ENCODE assay signal across 24 mouse cellular contexts in the genomic region with DNA sequence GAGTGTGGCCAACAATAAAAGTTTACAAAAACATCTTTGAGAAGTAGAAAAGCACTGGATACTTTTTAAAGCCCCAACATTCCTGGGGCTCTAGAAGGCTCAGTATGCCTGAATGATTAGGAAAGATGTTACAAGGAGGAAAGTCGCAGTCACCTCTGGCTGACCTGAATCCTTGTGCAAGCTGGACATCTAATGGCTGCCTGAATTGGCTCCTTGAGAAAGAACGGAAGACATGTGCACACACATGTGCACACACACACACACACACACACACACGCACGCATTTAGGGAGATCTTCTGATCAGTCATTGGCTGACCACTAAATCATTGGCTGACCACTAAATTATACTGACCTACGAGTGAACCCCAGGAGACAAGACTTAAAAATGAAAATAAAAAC. TPM values are rescaled to one million over a fixed set of nuclear protein-coding genes. Genes with fewer than 3 reads are reported as not detected.
DNase-seq lines count a peak whose midpoint lies in the region; ATAC-seq lines count a peak whose summit lies in the region.
"Had no signal": no experiment of that assay in that cellular context is flagged by ENCODE, and none has a peak within 500 bp of the region (broad histone marks: within the 10 kb centered on the region; RNA-seq: fewer than 3 reads in every experiment).

No protein-coding gene starts in this region.

- 69% methylated on average over 5 of the region's 5 CpGs for WGBS in kidney, embryonic 16.5 days
- 86% methylated on average over 5 of the region's 5 CpGs for WGBS in midbrain, embryonic 11.5 days
- WGBS in midbrain, embryonic 15.5 days, result 90% methylated on average over 5 of the region's 5 CpGs

- ATAC-seq in kidney, embryonic 16.5 days (ENCODE audit: low FRiP score, low TSS enrichment), result no peak
- no peak for ATAC-seq in midbrain, embryonic 11.5 days (ENCODE audit: low FRiP score)
- no peak for ATAC-seq in midbrain, embryonic 15.5 days (replicated peaks)
- ATAC-seq: forebrain, embryonic 15.5 days had no signal

- H3K9ac ChIP-seq in kidney, embryonic 16.5 days (replicated peaks; ENCODE audit: low read length), result no peak overlapping the region
- no peak overlapping the region for H3K9ac ChIP-seq in midbrain, embryonic 11.5 days (ENCODE audit: low read length)
- no peak overlapping the region for H3K9ac ChIP-seq in midbrain, embryonic 15.5 days
- H3K9ac ChIP-seq: embryonic facial prominence, embryonic 12.5 days; forebrain, embryonic 15.5 days; heart, embryonic 15.5 days; hindbrain, embryonic 14.5 days had no signal

- peak; percentile 19 for DNase-seq in gastrocnemius, adult 18-20 months (ENCODE audit: low spot score)
- DNase-seq in gastrocnemius, postnatal 14 days, result no peak
- peak; percentile 55 to 63 for DNase-seq in kidney, postnatal 4 days
- peak; percentile 8 for DNase-seq in midbrain, embryonic 11.5 days (ENCODE audit: low spot score, missing footprints)
- no peak for DNase-seq in spleen, adult 12 weeks (ENCODE audit: low spot score)
- no peak for DNase-seq in Muller cell, postnatal 12 days (ENCODE audit: inconsistent ontology term)
- DNase-seq: adrenal gland, adult 2 months; cerebellum, adult 11 months; cerebellum, adult 8-10 months; cerebellum, postnatal 25 days; heart, adult 2 months had no signal

- no peak overlapping the region for H3K4me3 ChIP-seq in kidney, embryonic 16.5 days (ENCODE audit: low read length)
- H3K4me3 ChIP-seq in midbrain, embryonic 11.5 days (ENCODE audit: low read depth, low read length), result no peak overlapping the region
- no peak overlapping the region for H3K4me3 ChIP-seq in midbrain, embryonic 15.5 days
- H3K4me3 ChIP-seq: embryonic facial prominence, embryonic 12.5 days; forebrain, embryonic 15.5 days; heart, adult 2 months; heart, embryonic 15.5 days; hindbrain, embryonic 10.5 days had no signal

- H3K9me3 ChIP-seq in kidney, embryonic 16.5 days (ENCODE audit: low read length), result no peaks in the 10 kb centered on the region
- no peaks in the 10 kb centered on the region for H3K9me3 ChIP-seq in midbrain, embryonic 11.5 days (ENCODE audit: control insufficient read depth, low read length)
- no peaks in the 10 kb centered on the region for H3K9me3 ChIP-seq in midbrain, embryonic 15.5 days
- H3K9me3 ChIP-seq: embryonic facial prominence, embryonic 12.5 days; forebrain, embryonic 15.5 days; heart, embryonic 15.5 days; hindbrain, embryonic 10.5 days had no signal

- H3K4me1 ChIP-seq in kidney, embryonic 16.5 days (ENCODE audit: insufficient read depth, low read length), result peaks cover 9% of the 10 kb centered on the region; the same call in 1 of the 2 replicates
- no peaks in the 10 kb centered on the region for H3K4me1 ChIP-seq in midbrain, embryonic 11.5 days (ENCODE audit: control insufficient read depth, insufficient read depth, low read length)
- H3K4me1 ChIP-seq in midbrain, embryonic 15.5 days, result peaks cover 8% of the 10 kb centered on the region; the same call in 1 of the 2 replicates
- H3K4me1 ChIP-seq: embryonic facial prominence, embryonic 12.5 days had no signal

- H3K4me2 ChIP-seq in kidney, embryonic 16.5 days (replicated peaks; ENCODE audit: low read depth, low read length), result no peak overlapping the region
- H3K4me2 ChIP-seq in midbrain, embryonic 11.5 days, result no peak overlapping the region
- no peak overlapping the region for H3K4me2 ChIP-seq in midbrain, embryonic 15.5 days
- H3K4me2 ChIP-seq: embryonic facial prominence, embryonic 12.5 days; forebrain, embryonic 15.5 days; heart, embryonic 11.5 days; heart, embryonic 15.5 days; hindbrain, embryonic 14.5 days had no signal

- H3K36me3 ChIP-seq in kidney, embryonic 16.5 days (ENCODE audit: insufficient read depth, low read length), result no peaks in the 10 kb centered on the region
- H3K36me3 ChIP-seq in midbrain, embryonic 11.5 days (ENCODE audit: control insufficient read depth, insufficient read depth, low read length), result no peaks in the 10 kb centered on the region
- H3K36me3 ChIP-seq in midbrain, embryonic 15.5 days (replicated peaks), result no peaks in the 10 kb centered on the region
- H3K36me3 ChIP-seq: embryonic facial prominence, embryonic 12.5 days; forebrain, embryonic 15.5 days; heart, embryonic 15.5 days; hindbrain, embryonic 10.5 days had no signal

- no peaks in the 10 kb centered on the region for H3K27me3 ChIP-seq in kidney, embryonic 16.5 days (ENCODE audit: insufficient read depth, low read length)
- no peaks in the 10 kb centered on the region for H3K27me3 ChIP-seq in midbrain, embryonic 11.5 days (ENCODE audit: control insufficient read depth, insufficient read depth, low read length)
- H3K27me3 ChIP-seq in midbrain, embryonic 15.5 days (replicated peaks), result no peaks in the 10 kb centered on the region
- H3K27me3 ChIP-seq: forebrain, embryonic 15.5 days; heart, embryonic 15.5 days had no signal

- intact Hi-C loops in gastrocnemius, postnatal 14 days (cut with DNase I; ENCODE audit: low total_unique reads), result no loop called here

- H3K27ac ChIP-seq in kidney, embryonic 16.5 days (ENCODE audit: low read length), result no peak overlapping the region
- H3K27ac ChIP-seq in midbrain, embryonic 11.5 days (ENCODE audit: low read depth, low read length), result no peak overlapping the region
- H3K27ac ChIP-seq in midbrain, embryonic 15.5 days, result no peak overlapping the region
- H3K27ac ChIP-seq: embryonic facial prominence, embryonic 12.5 days; forebrain, embryonic 15.5 days; heart, adult 2 months; heart, embryonic 15.5 days; hindbrain, embryonic 10.5 days; hindbrain, embryonic 14.5 days had no signal

RNA-seq across cellular contexts. Expression of a gene that starts 14.9 kb away (rescaled TPM):
- total RNA-seq in gastrocnemius, adult 18-20 months (2021), result not detected
- total RNA-seq in gastrocnemius, postnatal 14 days (2021), result not detected
- 2.6 and 2.9 TPM in 2 replicates for polyA plus RNA-seq in kidney, embryonic 16.5 days (2015; fragmentation: Nextera tagmentation; extraction: Ambion mirVana)
- not detected in 2 replicates for polyA plus RNA-seq in midbrain, embryonic 11.5 days (2014; fragmentation: Nextera tagmentation; extraction: Ambion mirVana)
- polyA plus RNA-seq in midbrain, embryonic 15.5 days (2015; fragmentation: Nextera tagmentation; extraction: Ambion mirVana), result not detected in 2 replicates
- total RNA-seq: heart, adult 2 months; MEL had no signal
- polyA plus RNA-seq: C2C12; forebrain, embryonic 11.5 days; forebrain, embryonic 15.5 days; heart, embryonic 15.5 days; hindbrain, embryonic 14.5 days had no signal

RNA-seq across cellular contexts. Expression of a gene that starts 16.0 kb away (rescaled TPM):
- not detected for total RNA-seq in gastrocnemius, adult 18-20 months (2021)
- under 1 TPM in 1 of 2 experiments, not detected in 1; 0.18 TPM for total RNA-seq in gastrocnemius, postnatal 14 days (2021)
- polyA plus RNA-seq in kidney, embryonic 16.5 days (2015; fragmentation: Nextera tagmentation; extraction: Ambion mirVana), result 3.3 and 3.5 TPM in 2 replicates
- polyA plus RNA-seq in midbrain, embryonic 11.5 days (2014; fragmentation: Nextera tagmentation; extraction: Ambion mirVana), result 0.92 and 1.5 TPM in 2 replicates
- polyA plus RNA-seq in midbrain, embryonic 15.5 days (2015; fragmentation: Nextera tagmentation; extraction: Ambion mirVana), result 0.17 and 0.27 TPM in 2 replicates
- total RNA-seq: adrenal gland, adult 2 months; gastrocnemius, postnatal 4 days; heart, adult 2 months; heart, postnatal 25 days; MEL had no signal
- polyA plus RNA-seq: adrenal gland, adult 2 months; C2C12; heart, adult 2 months had no signal

Comparison
In these comparisons a context has a peak if more than half of its experiments do, and no peak if none do; other contexts are left out.
1. DNase-seq: peak in gastrocnemius, adult 18-20 months (single experiment), kidney, postnatal 4 days (2 of 2) and midbrain, embryonic 11.5 days (single experiment); none in gastrocnemius, postnatal 14 days (single experiment), spleen, adult 12 weeks (single experiment) and Muller cell, postnatal 12 days (single experiment).